Mouse (Mus musculus) layer of hippocampus, adult 8-10 months (tissue): ENCODE results near the gene Filip1. TPM values are rescaled to one million over a fixed set of nuclear protein-coding genes. Genes with fewer than 3 reads are reported as not detected.

Source experiments
- DNase-seq, 2 experiments: peaks; one replicate each; pipeline ENCODE4 v3.0.0; 2022; ENCODE audit warnings: low spot score in 2 of 2
- total RNA-seq, 4 experiments: library from RNA; stranded (reverse); gene quantifications; 2 replicates each; pipeline ENCODE4 v1.2.4; 2022

Gene Filip1
- total RNA-seq, 4 experiments from 2014 or later, result 8.2 to 14.3 (median 12.0) TPM

DNA sequence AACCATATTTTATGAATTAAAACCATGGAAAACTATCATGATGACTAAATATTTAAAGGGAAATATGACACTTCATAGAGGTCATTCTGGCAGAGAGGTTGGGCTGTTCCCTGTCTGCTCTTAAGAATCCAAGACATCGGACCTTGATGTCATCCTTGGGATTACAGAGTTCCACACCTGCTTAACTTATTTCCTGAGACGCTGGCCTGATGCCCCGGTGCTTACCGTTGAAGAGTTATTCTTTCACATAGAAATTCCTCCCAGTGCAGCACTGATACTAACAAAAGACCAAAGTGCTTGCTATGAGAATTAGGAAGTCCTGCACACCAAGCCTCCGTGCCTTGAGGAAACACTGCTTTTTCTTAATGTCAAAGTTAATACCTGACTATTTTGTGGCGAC lies 62.6 kb downstream of the Filip1 start:
- no peak for DNase-seq

DNA sequence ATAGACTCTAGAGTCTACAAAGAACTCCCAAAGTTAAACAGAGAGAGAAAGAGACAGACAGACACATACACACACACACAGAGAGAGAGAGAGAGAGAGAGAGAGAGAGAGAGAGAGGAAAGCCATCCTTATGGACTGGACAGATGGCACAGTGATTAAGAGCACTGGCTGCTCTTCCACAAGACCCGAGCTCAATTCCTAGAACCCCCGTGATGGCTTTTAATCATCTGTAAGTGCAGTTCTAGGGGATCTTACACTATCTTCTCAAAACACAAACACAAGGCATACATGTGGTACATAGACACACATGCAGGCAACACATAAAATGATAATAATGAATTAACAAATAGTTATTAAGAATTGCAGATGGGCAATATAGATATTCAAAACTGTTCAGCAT lies 64.3 kb downstream of the Filip1 start:
- DNase-seq, result no peak

GRCm38 (mm10) chr9:79947973-79948372 lies 64.7 kb downstream of the Filip1 start:
- no peak for DNase-seq

DNA sequence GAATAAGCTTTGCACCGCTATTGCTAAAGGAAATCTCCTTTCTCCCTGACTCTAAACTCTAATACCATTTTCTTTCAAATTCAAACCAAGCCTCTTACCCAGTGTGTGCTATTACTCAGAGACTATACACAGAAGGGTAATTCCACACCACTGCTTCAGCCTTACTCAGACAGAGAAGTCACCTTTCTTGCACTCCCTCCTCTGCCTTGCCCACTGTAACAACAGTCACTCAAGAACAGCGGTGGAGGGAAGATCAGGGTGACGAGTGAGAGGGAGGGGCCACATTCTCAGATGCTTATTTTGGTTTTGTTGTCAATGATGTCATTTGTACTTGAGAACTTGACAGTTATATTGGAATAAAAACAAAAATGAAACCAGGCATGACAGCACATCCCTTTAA lies 65.2 kb downstream of the Filip1 start:
- DNase-seq, result no peak

DNA sequence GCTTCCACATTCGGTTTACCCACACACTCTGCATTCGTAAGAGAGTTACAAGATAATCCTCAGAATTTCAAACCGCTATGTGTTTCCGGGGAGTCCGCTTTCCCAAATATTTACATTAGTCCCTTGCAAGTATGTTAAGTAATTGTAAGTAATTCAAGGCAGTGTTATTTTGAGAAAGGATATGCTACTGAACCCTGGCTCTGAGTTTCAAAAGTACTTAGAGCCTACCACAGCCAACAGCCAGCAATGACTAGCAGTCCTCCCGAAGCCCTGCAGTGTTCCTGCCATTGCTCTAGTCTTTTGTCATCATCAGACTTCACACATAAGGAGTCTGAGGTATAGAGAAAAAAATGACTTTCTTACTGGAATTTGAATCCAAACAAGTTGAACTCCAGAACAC lies 67.8 kb downstream of the Filip1 start:
- DNase-seq, result no peak

DNA sequence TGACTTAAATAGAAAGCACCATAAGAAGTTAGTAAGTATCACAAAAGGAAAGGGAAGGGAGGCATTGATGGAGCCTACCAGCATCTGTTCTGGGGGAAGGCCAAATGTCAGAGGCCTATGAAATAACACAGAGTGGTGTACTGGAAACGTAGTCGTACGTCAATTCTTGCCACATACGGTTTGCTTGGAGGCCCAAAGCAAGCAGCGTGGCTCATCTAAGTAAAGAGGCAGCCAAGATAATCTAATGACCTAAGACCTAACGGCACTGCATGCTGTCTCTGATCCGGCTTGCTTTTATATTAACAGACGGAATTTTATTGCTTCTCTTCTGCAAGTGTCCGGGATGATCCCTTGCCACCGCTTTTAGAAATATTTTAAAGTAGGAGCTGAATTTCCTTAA lies 68.7 kb downstream of the Filip1 start:
- no peak for DNase-seq

- DNase-seq, result no peak
Observed at GRCm38 (mm10) chr9:79938416-79939206, 74.0 kb downstream of the Filip1 start.

GRCm38 (mm10) chr9:79937570-79937969 lies 75.1 kb downstream of the Filip1 start:
- no peak for DNase-seq

DNA sequence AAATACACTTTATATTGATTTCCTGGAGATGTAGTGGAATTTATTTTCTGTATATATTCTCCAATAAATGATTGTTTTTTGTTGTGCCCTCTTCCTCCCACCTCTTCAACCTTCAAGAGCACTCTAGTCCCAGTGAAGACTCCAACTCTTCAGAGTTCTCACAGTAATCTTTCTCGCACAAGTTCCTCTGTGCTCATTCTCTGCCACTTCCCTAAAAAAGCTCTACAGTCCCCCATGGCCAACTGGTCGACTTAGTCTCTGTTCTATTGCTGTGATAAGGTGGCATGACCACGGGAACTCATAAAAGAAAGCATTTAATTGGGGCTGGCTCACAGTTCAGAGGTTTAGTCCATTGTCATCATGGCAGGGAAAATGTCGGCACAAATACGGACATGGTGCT lies 80.1 kb downstream of the Filip1 start:
- DNase-seq, result no peak

DNA sequence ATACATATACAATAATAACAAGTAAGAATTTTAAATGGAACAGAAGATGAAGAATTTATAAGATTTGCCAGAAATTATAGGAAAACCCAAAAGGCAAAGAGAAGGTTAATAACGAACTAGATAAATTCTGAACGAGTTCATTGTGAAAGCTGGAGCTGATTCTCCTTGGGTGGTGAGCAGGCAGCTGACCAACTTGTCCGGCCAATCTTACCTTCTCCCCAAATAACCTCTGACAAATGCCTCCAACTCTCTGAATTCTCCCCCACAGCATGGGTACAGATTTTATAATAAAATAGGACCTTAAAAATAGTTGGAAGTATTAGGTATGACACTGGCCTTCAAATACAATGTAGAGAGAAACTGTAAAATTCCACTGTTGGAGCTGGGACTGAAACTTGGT lies 84.6 kb downstream of the Filip1 start:
- no peak for DNase-seq

- DNase-seq, result no peak
Observed at GRCm38 (mm10) chr9:79927156-79927870, 85.3 kb downstream of the Filip1 start.

GRCm38 (mm10) chr9:79926464-79927155 lies 86.0 kb downstream of the Filip1 start:
- DNase-seq, result no peak

GRCm38 (mm10) chr9:79925950-79926349 lies 86.7 kb downstream of the Filip1 start:
- DNase-seq, result peak in 1 of 2 experiments; percentile 28

DNA sequence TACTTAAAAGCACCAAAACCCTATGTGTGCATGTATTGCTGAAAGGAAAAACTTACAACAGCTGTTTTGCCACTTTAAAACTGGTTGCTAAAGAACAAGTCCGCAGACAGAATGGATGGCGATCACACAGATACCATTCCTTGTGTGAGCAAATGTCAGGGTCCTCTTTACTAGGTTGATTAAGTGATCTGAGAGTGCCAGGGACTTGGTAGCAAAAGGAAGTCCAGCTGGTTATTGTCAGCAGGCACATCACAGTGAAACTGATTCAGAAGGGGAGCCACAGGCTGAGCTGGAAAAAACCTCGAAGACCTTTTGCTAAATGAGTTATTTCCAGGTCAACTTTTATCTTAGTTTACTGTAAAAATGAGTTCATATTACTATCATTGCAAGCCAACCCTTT lies 89.4 kb downstream of the Filip1 start:
- DNase-seq, result no peak

GRCm38 (mm10) chr9:79922493-79922760 lies 90.2 kb downstream of the Filip1 start:
- DNase-seq, result no peak

GRCm38 (mm10) chr9:79921701-79922492 lies 90.8 kb downstream of the Filip1 start:
- DNase-seq, result no peak

DNA sequence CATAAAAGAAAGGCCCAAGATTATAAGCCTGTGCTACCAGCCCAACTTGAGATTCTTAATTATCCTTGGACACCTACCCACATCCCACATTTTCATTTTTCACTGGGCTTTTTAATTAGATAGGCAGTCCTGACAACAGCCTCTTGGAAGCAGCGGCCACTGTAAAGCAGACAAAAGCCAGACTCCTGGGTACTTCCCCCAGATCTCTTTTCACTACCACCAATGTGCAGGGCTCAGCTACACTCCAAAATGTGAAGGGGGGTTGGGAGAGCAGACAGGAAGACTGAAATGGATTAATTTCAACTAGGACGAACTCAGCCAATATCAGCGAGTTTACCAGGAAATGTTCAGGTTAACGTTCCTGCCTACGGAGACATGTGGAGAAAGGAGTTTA lies 92.1 kb downstream of the Filip1 start:
- no peak for DNase-seq

DNA sequence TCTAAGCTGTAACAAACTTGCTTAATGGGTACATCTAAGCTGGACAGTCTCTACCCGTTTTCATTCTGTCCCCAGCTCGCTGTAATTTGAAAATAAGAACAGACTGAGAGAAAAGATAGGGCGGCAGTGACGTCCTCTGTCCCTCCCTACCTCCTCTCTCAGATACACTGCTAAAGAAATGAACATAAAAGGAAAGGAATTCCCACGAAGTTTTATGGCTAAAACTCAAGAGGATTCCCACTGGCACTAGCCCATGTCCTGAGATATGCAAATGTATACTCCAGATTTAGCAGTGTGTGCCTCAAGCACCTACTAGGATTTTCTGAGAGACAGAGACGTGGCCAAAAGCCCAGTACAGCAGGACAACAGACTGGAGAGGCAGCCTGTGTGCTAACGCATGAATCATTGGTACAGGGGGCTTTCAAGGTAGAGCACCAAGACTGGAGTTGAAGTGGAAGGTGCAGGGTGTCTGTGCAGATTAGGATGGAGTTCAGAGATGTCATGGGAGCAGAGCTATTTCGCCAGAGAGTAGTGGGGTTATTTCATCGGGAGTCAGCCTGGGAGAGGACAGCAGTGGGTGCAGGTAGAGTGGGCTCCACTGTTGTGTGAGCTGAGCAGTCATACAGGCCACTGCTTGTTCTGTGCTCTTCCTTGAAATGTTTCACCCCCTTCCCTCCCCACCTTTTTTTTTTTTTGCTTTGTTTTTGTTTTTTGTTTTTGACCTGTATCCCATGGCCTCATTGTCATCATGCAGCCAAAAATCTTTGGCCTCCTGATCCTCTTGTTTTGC lies 92.7 kb downstream of the Filip1 start:
- DNase-seq, result no peak

DNA sequence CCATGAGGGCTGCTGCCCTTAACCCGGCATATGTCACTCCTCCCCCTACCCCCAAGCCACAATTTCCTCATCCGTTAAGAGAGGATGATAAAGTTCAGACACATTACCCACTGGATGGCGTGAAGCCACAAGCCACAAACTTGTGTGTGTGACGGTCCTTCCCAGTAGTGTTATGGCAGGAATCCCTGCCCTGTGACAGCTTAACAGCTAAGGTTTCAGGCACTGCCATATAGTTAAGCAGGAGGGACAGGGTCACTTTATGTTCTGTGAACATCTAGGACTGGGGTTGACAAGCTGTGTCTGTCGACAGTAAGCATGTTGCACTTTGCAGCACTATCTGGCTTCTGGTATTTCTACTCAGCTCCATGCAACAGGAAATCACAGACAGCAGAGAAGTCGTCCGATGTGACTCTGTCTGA lies 93.3 kb downstream of the Filip1 start:
- DNase-seq, result no peak

DNA sequence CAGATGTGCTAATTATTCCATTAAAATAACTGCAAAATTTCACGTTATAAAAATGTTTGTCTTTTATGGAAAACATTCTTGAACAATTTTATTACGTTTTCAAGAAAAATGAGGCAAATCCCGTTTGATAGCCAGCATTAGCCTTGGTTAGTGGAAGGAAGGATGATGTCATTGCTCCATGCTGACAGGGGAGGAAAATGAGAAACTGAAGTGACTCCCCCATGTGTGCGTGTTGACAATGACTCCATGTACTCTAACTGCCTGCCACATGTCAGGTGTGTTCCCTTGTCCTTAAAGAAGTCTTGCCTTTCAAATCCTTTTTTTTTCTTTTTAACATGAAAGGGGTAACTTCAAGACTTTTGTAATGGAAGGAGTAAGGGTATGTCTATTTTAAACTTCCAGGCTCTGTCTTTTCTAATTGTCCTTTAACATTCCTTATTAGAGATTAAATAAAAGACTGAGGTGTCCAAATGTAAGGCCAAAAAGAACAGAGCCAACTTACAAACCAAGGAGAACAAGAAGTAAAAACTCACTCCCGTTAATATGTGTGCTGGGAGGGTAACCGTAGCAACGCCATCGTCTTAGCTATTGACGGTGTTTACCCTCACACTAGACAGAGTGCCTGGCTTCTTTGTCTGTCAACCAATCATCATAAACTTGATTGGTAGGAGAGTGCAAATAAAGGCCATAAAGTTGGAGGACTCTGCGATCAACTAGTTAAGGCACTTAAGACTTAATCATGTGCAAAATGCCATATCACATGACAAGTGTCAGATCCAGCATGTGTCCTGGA lies 94.1 kb downstream of the Filip1 start:
- DNase-seq, result no peak
